ENCODE assay signal across 1 mouse cellular context in the genomic region with DNA sequence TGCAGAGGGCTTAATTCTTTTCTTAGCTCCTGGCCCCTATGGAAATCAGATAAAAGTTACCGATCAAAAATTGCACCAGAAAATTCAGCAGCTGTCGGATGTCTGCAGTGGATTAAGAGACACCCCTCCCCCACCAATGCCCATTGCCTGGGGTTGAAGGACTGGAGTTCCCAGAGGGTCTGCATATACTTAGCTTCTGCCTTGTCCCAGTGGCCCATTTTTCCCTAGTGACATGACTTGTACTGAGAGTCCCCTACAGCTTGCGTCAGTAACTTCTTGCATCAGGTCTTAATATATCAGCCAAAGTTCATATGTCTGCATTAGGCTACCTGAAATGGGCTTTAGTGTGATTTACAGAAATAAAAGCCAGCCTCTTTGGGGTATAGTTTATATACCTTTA.
TF ChIP-seq lines count a peak whose summit lies in the region.

No protein-coding gene starts in this region.

TF ChIP-seq in MEL, 35 proteins besides CTCF, POLR2A, EP300 and RAD21:
- TF ChIP-seq SMC3 (IDR thresholded peaks at IDR 0.05; ENCODE audit: low read depth, low read length) (no peak), TBP (IDR thresholded peaks at IDR 0.05; ENCODE audit: low read depth, low read length) (no peak), MAFK (IDR thresholded peaks at IDR 0.05; ENCODE audit: borderline replicate concordance, low read depth, low read length) (no peak), TAL1 (IDR thresholded peaks at IDR 0.05; ENCODE audit: low read length) (no peak), MYC (IDR thresholded peaks at IDR 0.05; ENCODE audit: low read depth, low read length) (no peak)
